Mouse (Mus musculus) lung, adult 10 weeks (tissue): ENCODE results near the gene Bbox1. TPM values are rescaled to one million over a fixed set of nuclear protein-coding genes. Genes with fewer than 3 reads are reported as not detected.

Source experiments
- polyA plus RNA-seq: library from polyadenylated mRNA; stranded (reverse); fragments of 350-450 nt; fragmentation: Illumina TruSeq; extraction: RNeasy Lipid Tissue Mini Kit (QIAGEN cat#74804); gene quantifications from one replicate; pipeline ENCODE4 v1.2.3, GENCODE M21; 2014; ENCODE audit warnings: low read depth, low replicate concordance; ENCODE audit not compliant: insufficient read depth

The Bbox1 gene
- 2.5 TPM for polyA plus RNA-seq

GRCm38 (mm10) chr2:110314509-110315155 is at the start of gene Bbox1:
Gene Bbox1, minus strand, starts transcription at chr2:110314560.

GRCm38 (mm10) chr2:110362432-110363283 is 48.3 kb upstream of the Bbox1 start, which contains the start of gene Fibin:
Gene Fibin, minus strand, starts transcription at chr2:110363183.

Other genes with a start within 250 kb of the Bbox1 start
- gene Fibin, start 48.6 kb upstream of the Bbox1 start, polyA plus RNA-seq = 53.7 TPM